8 mouse cellular contexts compared by ENCODE assay signal in genomic region chr11:112781994-112782356, GRCm38 (mm10). TPM values are rescaled to one million over a fixed set of nuclear protein-coding genes. Genes with fewer than 3 reads are reported as not detected.
DNase-seq lines count a peak whose midpoint lies in the region; ATAC-seq and TF ChIP-seq lines count a peak whose summit lies in the region.

Gene Sox9, plus strand, starts transcription at chr11:112782224.

- H3K36me3 ChIP-seq in hindbrain, postnatal 0 days (ENCODE audit: insufficient read depth, low read length) = no peaks in the 10 kb centered on the region

- H3K4me3 ChIP-seq in gastrocnemius, adult 2 months = peak within 1 kb of the TSS; percentile 82
- peak within 1 kb of the TSS; percentile 70 for H3K4me3 ChIP-seq in hindbrain, postnatal 0 days (ENCODE audit: low read length)
- peak within 1 kb of the TSS; percentile 60 for H3K4me3 ChIP-seq in left cerebral cortex, adult 2 months

- H3K27me3 ChIP-seq in hindbrain, postnatal 0 days (ENCODE audit: insufficient read depth, low read length) = no peaks in the 10 kb centered on the region

- peak within 1 kb of the TSS; percentile 72 for H3K9ac ChIP-seq in hindbrain, postnatal 0 days (replicated peaks; ENCODE audit: low read length)

- H3K4me2 ChIP-seq in hindbrain, postnatal 0 days (ENCODE audit: low read depth, low read length) = peak within 1 kb of the TSS; percentile 94

- ATAC-seq in common myeloid progenitor, adult 5-6 weeks (replicated peaks; ENCODE audit: low read depth, poor library complexity, severe bottlenecking) = peak; percentile 17; the same call in 1 of the 2 replicates
- ATAC-seq in hindbrain, postnatal 0 days = peak; percentile 95

- intact Hi-C loops in gastrocnemius, adult 2 months (cut with DNase I) = loop anchor here (1.0 kb wide), 1 partner anchor 383 kb away; no protein-coding TSS in a partner anchor
- intact Hi-C loops in left cerebral cortex, adult 2 months (cut with DNase I) = loop anchor here (1.0 to 5.0 kb wide), 6 partner anchors 29 to 880 kb away; no protein-coding TSS in a partner anchor

- DNase-seq in adrenal gland, adult 8-10 months = peak; percentile 88
- peak; percentile 92 for DNase-seq in gastrocnemius, adult 2 months
- peak; percentile 95 for DNase-seq in hindbrain, postnatal 0 days (ENCODE audit: low spot score)
- DNase-seq in left cerebral cortex, adult 2 months (ENCODE audit: extremely low spot score in 1 of 2, low spot score in 2 of 2) = peak in 1 of 2 experiments; percentile 81
- peak; percentile 56 for DNase-seq in lung, postnatal 36 days
- peak; percentile 88 for DNase-seq in skeletal muscle tissue, adult 2 months (ENCODE audit: low read depth, low spot score)
- no peak for DNase-seq in spleen, adult 12 weeks (ENCODE audit: low spot score)

- H3K27ac ChIP-seq in gastrocnemius, adult 2 months = peak within 1 kb of the TSS; percentile 83
- peak within 1 kb of the TSS; percentile 83 for H3K27ac ChIP-seq in hindbrain, postnatal 0 days
- H3K27ac ChIP-seq in left cerebral cortex, adult 2 months = peak within 1 kb of the TSS; percentile 80

- H3K4me1 ChIP-seq in hindbrain, postnatal 0 days (ENCODE audit: insufficient read depth, low read length) = 0 out of 2 replicates have a peak, but pooled peaks cover 6% of the 10 kb centered on the region

- WGBS in hindbrain, postnatal 0 days = under 1% methylated on average over 15 of the region's 15 CpGs

- no peaks in the 10 kb centered on the region for H3K9me3 ChIP-seq in hindbrain, postnatal 0 days (ENCODE audit: low read length)

- TF ChIP-seq CTCF in gastrocnemius, adult 2 months (IDR thresholded peaks at IDR 0.05) = no peak
- TF ChIP-seq CTCF in hindbrain, postnatal 0 days (IDR thresholded peaks at IDR 0.05; ENCODE audit: low read depth) = no peak
- no peak for TF ChIP-seq CTCF in left cerebral cortex, adult 2 months (IDR thresholded peaks at IDR 0.05)

RNA-seq across cellular contexts. Expression of gene Sox9, which starts in this region (rescaled TPM):
- total RNA-seq in adrenal gland, adult 8-10 months (2022) = 1 to 10 TPM; 1.2 to 3.8 (median 2.5) TPM
- total RNA-seq in common myeloid progenitor, adult 5-6 weeks (2017) = not detected in 2 replicates
- total RNA-seq in gastrocnemius, adult 2 months (2021) = 1 to 10 TPM; 2.3 to 3.4 TPM
- 11.7 and 16.7 TPM in 2 replicates for total RNA-seq in hindbrain, postnatal 0 days (2014; rRNA removed)
- 45.5 and 47.9 TPM in 2 replicates for polyA plus RNA-seq in hindbrain, postnatal 0 days (2015; fragmentation: Nextera tagmentation; extraction: Ambion mirVana)
- total RNA-seq in left cerebral cortex, adult 2 months (2021) = 10 to 100 TPM; 18.7 to 26.3 TPM

Comparison
In these comparisons a context has a peak if more than half of its experiments do, and no peak if none do; other contexts are left out.
1. Peak in ATAC-seq in common myeloid progenitor, adult 5-6 weeks; RNA of the gene not detected or under 1 TPM.